Mouse (Mus musculus): Measurements from ENCODE around the gene 4930430F08Rik.
"Not testable (repeated sequence)": the region's sequence is repeated elsewhere in the genome, so short reads cannot be mapped to it uniquely, and the experiment has no call there.

The 4930430F08Rik gene

DNA sequence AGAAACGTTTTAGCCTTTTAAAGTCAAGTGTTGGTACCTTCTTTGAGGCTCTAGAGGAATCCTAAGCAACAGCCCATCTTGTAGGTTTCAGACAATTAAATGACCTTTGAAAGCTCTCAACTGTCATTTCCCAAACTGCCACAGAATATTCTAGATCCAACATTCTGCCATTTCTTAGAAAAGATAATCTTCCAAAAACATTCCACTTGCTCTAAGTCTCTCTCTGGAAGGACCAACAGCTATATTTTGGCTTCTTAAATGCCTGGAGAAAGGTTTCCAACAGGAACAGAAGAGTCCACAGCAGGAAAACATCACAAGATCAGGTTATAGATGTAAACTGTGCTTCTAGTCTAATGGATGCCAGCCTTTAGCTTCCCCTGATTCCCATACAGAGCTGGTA lies at the start of gene 4930430F08Rik, which contains the start of gene 1700017N19Rik:
TSS of gene 4930430F08Rik (minus strand) at position 101 of the 400 bp plus-strand sequence.
TSS of gene 1700017N19Rik (plus strand) at position 162 of the 400 bp plus-strand sequence.
- DNase-seq = no peak

GRCm38 (mm10) chr10:100629762-100630438 lies 39.7 kb upstream of the 4930430F08Rik start:
- peak; percentile 84 to 87 for DNase-seq

GRCm38 (mm10) chr10:100622494-100622893 lies 32.3 kb upstream of the 4930430F08Rik start:
- DNase-seq = no peak

DNA sequence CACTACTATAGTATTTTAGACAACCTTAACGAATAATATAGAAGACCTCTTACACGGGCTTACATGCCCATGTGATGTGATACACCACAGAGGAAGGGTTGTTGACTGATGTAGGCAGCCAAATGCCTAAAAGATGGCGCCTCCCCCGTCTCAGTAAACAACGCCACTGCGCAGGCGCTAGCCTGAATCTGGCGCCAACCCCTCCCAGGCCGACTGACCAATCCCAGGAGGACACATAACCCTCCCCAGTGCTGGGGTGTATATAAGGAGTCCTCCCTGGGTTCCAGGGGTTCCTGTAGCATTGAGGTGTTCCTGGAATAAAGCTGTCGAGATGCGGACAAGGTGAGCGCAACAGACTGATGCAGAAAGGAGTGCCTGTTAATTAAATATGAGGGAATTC lies 29.8 kb upstream of the 4930430F08Rik start:
- DNase-seq = no peak

DNA sequence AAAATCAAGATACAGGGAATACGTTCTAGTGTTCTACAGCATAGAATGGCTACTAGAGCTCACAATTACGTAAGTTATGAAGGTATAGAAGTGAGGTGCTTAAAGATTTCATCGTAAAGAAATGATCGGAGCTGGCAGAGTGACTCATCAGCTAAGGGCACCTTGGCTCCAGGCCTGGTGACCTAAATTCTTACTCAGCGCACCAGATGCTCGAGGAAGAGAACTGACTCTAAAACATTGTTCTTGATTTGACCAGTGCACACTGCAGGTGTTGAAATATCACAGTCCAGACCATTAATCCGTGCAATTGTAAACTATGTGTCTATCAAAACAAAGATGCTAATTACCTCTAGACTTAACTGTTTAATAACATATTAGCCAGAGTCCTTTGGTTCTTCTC lies 29.3 kb upstream of the 4930430F08Rik start:
- peak; percentile 27 to 42 for DNase-seq

DNA sequence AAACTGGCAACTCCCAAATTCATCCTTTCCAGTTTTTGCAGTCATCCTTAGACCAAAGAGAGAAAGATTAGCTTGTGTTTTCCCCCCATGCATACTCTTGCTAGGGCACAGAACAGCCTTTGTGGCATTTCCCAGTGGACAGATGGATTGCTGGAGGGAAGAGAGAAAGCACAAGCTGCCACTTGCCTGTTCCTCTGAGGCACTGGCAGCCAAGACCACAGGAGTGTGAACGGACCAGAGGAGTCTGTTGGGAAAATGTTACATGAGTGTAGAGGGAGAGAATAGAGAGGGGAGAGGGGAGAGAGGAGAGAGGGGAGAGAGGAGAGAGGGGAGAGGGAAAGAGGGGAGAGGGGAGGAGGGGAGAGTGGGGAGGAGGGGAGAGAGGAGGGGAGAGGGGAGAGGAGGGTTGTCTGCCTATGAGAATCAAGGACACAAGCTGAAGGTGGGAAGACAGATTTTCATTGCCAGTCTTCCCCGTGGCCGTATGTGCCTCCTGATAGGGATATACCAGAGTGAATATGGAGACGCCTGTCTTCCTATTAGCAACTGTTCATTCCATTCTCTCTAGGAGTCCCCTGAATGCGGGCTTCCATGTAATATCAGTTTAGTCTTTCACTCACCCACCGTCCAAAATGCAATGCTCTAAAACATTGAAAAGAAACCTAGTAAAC lies 27.1 kb upstream of the 4930430F08Rik start:
- peak; percentile 76 to 82 for DNase-seq

- peak; percentile 57 to 63 for DNase-seq
Measured at GRCm38 (mm10) chr10:100604254-100604653, 14.0 kb upstream of the 4930430F08Rik start.

DNA sequence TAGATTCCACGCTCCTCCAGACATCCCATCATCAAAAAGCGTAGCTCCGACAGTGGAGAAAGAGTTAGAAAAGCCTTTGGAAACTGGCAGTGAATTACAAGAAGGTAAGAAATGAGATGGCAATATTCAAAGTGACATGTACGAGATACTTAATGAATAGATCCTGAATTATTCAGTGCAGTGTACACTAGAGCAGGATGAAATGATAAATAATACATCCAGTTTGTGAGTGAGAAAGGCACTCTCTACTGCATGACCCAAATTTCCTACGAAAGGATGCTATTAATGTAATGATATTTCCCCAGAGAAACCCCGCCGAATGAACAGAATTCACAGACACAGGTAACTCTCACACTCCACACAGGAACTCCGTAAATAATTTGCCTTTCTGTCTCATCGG lies 13.3 kb upstream of the 4930430F08Rik start:
- DNase-seq = no peak

DNA sequence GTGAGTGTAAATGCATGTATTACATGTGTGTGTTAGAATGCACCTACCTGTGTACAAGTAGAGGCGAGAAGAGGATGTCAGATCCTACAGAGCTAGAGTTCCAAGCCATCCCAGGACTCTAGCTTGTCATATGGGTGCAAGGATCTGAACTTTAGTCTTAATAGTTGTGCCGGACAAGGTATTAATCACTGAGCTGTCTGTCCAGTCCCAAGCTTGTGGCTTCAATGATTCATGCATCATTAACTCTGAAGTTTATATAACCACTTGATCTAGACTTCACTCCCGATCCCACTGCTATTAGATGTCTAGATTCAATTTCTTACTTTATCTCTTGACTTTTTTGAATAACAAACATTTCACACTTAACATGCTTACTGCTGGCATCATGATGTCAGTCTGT lies 8.1 kb upstream of the 4930430F08Rik start:
- DNase-seq = no peak

GRCm38 (mm10) chr10:100588932-100589388 lies 1.3 kb downstream of the 4930430F08Rik start:
- peak; percentile 97 for DNase-seq

DNA sequence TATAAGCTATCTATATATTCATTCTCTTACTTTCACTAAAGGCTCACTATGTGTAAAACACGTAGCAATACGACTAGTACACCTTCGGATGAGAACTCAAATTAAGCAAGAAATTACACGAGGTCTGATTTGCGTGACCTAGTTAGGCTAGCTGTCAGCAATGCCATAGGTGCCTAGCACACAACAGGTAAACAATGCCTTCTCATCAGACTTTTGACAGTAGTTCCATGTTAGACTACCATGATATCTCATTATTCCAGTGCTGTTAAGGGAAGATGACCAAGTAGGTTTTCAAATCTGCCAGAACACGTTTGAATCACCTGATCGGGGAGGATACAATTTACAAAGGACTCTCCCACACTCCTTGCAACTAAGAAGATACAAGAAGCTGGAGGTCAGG lies 1.7 kb downstream of the 4930430F08Rik start:
- DNase-seq = no peak

DNA sequence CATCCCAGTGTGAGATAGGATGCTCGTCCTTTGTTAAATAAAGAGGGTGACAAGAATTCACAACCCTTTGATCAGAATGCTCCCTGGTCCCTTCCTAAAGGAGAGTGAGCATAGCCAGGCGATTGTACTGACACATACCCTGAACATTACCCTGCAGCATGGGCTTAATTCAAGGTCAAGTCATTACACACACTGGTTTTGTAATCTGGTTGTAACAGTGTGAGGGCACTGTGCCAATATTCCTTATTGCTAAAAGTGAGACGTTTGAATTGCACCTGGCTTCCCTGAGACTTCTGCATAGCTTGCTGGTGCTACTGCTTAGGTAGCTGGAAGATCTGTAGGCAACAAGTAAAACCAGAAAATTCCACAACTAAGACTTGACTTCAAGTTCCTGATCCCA lies 6.0 kb downstream of the 4930430F08Rik start:
- no peak for DNase-seq

- no peak for DNase-seq
Measured at GRCm38 (mm10) chr10:100575294-100575693, 14.9 kb downstream of the 4930430F08Rik start.

DNA sequence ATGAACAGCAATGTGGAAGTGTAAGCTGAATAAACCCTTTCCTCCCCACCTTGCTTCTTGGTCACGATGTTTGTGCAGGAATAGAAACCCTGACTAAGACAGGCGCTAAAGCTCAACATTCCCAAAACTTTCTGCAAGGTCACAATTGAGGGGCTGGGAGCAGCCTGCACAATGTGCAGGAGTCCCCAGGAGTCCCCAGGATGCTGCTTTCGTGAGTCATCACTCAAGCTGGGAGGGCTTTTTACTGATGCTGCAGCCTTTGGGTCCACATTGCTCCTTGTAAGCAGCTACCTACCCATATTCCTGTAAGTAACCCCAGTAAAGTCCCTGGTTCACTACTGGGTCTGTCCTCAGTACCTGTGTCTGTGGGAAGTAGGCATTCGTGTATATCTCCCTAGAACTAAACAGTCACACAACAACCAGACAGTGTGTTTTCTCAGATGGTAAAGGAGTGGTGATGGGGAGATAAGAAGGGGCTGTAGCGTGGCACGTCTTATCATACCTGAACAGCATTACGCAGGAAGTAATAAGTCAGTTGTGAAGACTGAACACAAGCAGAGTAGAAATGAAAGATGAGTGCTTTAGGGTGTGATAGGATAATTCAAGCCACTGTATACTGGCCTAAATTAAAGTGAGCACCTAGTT lies 15.6 kb downstream of the 4930430F08Rik start:
- no peak for DNase-seq

DNA sequence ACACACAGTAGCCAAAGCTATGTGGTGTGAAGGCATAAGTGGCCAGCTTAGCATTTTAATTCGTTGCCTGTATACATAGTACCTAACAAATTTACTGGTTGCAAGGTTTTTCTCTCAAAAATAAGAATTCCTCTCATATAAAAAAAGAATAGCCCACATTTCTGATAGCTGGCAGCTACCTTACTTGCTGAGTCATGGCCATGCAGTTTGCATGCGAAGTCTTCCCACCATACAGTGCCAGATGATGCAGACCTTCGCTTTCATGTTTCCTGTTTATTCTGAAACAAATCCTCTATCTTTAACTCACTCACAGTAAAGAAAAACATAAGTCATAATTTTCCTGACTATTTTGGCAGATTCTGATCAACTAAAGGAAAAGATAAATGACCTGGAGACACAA lies 18.5 kb downstream of the 4930430F08Rik start:
- no peak for DNase-seq

- no peak for DNase-seq
Measured at GRCm38 (mm10) chr10:100564112-100564511, 26.1 kb downstream of the 4930430F08Rik start.

DNA sequence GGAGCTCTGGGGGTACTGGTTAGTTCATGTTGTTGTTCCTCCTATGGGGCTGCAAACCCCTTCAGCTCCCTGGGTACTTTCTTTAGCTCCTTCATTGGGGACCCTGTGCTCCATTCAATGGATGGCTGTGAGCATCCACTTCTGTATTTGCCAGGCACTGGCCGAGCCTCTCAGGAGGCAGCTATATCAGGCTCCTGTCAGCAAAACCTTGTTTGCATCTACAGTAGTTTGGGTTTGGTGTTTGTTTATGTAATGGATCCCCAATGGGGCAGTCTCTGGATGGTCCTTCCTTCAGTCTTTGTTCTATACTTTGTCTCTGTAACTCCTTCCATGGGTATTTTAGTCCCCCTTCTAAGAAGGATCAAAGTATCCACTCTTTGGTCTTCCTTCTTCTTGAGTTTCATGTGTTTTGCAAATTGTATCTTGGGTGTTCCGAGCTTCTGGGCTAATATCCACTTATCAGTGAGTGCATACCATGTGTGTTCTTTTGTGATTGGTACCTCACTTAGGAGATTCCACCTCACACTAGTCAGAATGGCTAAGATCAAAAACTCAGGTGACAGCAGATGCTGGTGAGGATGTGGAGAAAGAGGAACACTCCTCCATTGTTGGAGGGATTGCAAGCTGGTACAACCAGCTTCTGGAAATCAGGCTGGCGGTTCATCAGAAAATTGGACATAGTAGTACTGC lies 29.9 kb downstream of the 4930430F08Rik start:
- not testable (repeated sequence) for DNase-seq

GRCm38 (mm10) chr10:100556566-100557175 lies 33.6 kb downstream of the 4930430F08Rik start:
- no peak for DNase-seq

DNA sequence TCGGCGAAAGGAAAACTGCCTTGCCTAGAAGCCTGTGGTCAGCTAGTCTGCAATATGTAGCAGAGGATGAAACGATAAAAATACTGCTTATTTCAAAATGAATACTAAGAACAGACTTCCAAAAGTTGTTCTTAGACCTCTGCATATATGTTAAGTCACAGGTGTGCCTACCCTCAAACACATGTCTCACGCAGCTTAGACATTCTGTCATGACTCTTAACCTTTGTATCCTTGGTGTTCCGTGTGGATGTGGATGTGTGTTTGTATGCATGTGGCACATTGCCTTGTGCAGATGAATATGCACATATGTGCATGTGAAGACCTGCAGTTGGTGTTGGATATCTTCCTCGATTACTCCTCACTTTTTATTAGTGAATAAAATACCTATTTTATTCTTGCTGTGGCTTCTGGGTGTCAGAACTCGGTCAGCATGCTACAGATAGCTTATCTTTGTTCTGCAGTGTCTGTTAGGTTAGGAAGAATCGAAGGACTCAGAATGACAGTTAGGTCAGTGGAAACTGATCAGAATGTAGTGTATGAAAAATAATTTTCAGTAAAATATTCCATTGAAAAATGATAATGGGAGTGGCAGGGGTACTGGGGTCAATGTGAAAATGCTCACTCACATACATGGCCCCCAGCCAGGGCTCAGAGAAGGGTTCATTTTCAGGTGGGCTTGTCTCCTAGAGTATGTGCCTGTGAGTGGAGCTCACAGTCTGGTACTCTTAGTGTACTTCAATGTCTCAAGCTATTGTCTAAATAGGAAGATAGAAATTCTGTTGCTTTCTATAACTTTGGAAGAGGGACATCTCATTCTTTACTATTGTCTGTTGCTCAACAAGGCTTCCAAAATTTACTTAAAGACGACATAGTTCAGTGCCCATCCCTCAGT lies 65.5 kb downstream of the 4930430F08Rik start:
- no peak for DNase-seq

DNA sequence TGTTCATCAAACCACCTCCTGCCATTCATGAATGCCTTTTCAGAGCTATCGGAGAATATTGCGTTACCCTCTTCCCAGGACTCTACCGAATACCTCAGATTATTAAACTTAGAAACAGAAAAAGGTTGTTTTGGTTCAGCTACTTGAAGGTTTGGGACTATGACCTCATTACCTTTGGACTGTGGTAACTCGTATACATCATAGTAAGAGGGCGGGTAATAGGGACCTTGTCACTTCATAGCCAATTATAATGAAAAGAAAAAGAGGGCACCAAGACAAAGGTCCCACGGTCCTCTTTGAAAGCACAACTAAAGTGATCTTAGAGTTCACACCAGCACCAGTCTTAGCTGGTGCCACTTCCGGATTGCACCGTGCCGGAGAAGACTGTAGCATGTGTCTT lies 67.9 kb downstream of the 4930430F08Rik start:
- no peak for DNase-seq
